Mouse (Mus musculus) gastrocnemius, postnatal 4 days (tissue): ENCODE measurements around the gene Gm20388. TPM values are rescaled to one million over a fixed set of nuclear protein-coding genes. Genes with fewer than 3 reads are reported as not detected.
"Not testable (repeated sequence)": the region's sequence is repeated elsewhere in the genome, so short reads cannot be mapped to it uniquely, and the experiment has no call there.

Experiments
- DNase-seq, 2 experiments: peaks; one replicate each; pipeline ENCODE4 v3.0.0; 2021 to 2022; ENCODE audit warnings: low spot score in 2 of 2, mixed read lengths in 2 of 2
- total RNA-seq, 2 experiments: library from RNA; stranded (reverse); gene quantifications; 2 replicates each; pipeline ENCODE4 v1.2.3; 2021

Gm20388 gene
- total RNA-seq, 2 experiments from 2014 or later = 12.8 to 22.8 TPM

DNA sequence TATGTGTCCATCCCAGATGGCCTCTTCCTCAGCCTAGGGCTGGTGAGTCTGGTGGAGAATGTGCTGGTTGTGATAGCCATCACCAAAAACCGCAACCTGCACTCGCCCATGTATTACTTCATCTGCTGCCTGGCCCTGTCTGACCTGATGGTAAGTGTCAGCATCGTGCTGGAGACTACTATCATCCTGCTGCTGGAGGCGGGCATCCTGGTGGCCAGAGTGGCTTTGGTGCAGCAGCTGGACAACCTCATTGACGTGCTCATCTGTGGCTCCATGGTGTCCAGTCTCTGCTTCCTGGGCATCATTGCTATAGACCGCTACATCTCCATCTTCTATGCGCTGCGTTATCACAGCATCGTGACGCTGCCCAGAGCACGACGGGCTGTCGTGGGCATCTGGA lies 3497.0 kb downstream of the Gm20388 start:
- no peak for DNase-seq

DNA sequence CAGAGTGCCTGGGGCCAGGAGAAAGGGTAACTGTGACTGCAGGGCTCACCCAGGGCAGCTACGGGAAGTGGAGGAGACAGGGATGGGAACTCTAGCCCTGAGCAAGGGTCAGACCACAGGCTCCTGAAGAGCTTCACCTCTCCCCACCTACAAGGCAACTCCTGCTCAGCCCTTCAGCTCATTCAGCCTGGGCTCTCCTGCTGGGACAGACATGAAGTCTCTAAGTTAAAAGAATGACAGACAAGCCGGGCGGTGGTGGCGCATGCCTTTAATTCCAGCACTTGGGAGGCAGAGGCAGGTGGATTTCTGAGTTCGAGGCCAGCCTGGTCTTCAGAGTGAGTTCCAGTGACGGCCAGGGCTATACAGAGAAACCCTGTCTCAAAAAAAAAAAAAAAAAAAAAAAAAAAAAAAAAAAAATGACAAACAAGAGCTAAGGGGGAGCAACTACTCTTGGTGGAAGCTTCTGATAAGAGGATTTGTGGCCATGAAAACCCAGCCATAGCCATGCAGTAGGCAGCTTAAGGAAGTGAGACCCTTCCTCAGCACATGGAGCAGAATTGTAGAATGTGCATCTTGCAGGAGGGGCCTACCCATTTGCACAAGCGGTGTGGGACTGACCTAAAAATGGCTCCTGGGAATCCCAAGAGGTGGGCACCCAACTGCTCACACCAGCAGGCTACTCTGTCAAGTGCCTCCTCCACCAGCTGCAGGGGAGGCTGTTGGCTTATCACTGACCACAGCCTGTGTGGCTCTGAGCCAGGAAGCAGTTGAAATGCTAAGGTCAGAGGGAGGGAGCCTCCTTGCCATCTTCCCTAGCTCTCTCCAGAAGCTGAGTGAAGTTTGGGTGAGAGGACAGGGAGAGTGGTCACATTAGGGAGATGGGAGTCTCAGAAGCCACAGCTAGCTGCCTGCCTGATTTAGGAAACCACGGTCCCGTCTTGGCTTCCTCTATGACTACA lies 3498.2 kb downstream of the Gm20388 start:
- no peak for DNase-seq

DNA sequence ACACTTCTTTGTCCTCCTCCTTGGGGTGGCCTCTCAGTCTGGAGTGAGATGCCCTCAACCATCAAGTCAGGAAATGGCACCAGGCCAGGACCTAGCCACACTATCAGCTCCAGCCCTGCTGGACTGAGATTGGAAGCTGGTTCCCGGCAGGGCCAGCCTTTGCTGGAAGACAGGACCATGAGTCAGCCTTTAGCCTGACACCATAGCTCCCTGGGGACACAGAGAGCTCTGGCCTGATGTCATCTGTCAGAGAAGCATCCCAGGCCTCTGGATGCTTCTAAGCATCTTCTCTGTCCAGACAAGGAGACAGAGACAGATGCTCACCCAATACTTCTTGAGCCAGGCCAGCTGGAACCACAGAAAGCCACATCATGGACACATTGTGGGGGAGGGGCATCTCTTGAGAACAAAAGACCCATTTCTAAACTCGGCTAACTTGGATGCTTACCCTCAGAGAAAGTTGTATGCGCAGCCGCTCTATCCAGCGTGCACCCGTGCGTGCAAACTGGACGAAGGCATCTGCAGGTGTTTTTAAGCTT lies 3499.5 kb downstream of the Gm20388 start:
- DNase-seq = no peak

DNA sequence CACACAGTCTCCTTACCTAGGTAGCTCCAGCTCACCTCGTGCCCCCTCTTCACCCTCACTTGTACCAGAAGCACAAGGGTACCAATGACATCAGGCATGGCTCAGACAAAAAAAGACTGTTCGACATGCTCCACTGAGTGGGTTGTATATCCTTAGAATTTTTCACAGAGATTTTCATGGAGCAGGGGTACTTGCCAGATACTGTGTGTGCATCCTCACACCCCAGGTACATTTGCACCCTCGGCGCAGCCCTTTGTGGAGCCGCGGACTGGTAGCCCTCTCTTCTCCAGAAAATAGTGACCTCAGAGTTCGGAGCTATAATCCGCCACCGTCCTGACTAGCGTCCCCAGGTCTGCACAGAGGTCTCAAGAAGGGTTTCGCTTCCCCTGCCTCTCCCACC lies 3500.1 kb downstream of the Gm20388 start:
- no peak for DNase-seq

DNA sequence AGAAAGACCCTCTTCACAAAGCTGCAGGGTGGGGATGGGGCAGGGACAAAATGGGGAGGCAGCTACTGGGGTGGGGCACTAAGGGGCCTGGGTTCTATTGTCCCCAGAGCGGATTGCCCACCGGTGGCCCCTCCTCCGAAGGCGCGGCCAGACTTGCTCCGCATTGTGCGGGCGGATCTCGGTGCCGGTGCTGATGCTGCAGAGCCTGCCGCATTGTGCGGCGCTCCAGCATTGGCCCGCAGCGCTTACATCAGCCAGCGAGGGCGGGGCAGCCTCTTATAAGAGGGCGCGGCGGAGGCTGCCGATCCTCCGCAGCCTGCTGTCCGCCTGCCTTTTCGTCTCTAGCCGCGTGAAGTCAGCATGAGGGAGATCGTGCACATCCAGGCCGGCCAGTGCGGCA lies 3500.6 kb downstream of the Gm20388 start, which contains the start of gene Tubb3:
Tubb3 (plus strand) TSS at position 179 of the 400 bp plus-strand sequence.
- DNase-seq = no peak

DNA sequence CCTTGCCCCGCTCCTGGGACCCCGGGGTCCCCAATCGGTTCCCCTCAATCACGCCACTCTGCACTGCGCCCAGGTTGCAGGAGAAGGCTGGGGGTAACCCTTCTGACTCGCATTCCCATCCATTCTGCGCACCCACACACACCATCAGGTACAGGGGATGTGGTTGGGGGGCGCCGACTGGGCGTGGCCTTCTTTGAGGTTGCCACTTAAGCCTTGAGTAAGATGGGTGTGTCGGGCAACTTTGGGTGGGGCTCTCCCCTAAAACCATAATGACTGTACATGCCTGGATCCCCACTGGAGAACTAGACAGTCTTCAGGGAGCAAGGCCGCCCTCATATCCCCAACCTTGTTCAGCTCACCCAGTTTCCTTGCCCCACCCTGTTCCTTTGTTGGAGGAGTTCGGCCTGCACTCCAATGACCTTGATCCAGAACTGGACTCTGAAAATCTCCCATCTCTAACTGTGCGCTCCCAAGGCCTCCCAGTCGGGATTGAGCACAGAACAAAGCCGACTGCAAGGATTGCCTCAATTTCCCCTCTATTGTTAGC lies 3501.2 kb downstream of the Gm20388 start:
- DNase-seq = no peak

DNA sequence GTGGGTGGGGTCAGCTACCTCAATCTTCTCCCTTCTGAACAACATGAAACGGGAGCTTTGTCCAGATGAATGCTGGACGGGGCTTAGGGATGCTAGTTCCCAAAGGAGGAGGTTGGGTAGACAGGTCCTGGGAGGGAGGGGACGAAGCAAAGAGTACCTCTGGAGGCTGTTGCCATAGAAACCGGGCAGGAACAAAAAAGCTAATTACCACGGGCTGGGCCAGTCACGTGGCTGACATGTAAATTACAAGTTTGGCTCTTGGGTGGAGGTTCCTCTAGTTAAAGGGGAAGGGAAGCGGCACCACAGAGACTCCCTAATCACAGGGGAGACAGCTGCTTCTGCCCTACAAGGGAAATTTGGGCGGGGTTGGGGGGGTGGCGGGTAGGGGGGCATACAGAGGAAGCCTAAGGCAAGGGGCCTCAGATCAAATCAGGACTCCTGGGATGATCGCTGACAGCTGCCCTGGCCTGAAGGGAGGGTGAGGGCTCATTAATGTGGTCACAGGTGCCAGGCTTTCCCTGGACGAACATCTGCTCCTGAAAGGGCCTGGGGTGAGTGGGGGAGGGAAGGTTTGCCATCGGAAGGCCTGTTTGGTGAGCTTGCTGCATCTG lies 3502.0 kb downstream of the Gm20388 start:
- DNase-seq = no peak

DNA sequence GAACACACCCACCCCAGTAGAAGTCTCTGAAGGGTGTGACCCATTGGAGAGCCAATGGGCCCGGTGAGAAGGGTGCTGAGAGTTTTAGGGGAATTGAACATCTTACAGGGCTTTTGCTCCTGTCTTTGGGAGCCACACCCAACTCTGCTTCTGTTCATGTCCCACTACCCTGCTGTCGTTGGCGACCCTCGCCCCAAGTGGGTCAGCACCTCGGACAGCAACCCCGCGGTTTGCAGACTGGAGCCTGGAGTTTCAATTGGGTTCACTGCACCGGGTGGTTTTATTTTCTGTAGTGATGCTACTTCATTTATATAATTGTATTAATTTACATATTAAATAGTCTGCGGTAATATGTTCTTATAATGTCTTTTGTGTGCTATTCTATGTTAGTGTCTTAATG lies 3503.6 kb downstream of the Gm20388 start:
- no peak for DNase-seq

DNA sequence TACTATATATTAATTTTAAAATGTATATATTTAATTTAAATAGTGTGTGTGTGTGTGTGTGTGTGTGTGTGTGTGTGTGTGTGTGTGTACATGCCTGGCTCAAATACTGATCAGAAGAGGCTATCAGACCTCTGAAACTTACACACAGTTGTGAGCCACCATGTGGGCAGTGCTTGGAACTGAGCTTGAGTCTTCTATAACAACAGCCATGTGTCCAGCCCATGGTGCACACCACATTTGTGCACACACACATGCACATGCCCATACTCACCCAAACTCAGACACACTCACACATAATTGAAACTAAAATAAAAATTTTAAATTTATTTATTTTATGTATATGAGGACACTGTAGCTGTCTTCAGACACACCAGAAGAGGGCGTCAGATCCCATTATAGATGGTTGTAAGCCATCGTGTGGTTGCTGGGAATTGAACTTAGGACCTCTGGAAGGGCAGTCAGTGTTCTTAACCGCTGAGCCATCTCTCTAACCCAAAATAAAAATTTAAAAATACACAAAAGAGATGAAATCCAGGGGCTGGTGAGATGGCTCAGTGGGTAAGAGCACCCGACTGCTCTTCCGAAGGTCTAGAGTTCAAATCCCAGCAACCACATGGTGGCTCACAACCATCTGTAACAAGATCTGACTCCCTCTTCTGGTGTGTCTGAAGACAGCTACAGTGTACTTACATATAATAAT lies 3504.5 kb downstream of the Gm20388 start:
- DNase-seq = not testable (repeated sequence)

DNA sequence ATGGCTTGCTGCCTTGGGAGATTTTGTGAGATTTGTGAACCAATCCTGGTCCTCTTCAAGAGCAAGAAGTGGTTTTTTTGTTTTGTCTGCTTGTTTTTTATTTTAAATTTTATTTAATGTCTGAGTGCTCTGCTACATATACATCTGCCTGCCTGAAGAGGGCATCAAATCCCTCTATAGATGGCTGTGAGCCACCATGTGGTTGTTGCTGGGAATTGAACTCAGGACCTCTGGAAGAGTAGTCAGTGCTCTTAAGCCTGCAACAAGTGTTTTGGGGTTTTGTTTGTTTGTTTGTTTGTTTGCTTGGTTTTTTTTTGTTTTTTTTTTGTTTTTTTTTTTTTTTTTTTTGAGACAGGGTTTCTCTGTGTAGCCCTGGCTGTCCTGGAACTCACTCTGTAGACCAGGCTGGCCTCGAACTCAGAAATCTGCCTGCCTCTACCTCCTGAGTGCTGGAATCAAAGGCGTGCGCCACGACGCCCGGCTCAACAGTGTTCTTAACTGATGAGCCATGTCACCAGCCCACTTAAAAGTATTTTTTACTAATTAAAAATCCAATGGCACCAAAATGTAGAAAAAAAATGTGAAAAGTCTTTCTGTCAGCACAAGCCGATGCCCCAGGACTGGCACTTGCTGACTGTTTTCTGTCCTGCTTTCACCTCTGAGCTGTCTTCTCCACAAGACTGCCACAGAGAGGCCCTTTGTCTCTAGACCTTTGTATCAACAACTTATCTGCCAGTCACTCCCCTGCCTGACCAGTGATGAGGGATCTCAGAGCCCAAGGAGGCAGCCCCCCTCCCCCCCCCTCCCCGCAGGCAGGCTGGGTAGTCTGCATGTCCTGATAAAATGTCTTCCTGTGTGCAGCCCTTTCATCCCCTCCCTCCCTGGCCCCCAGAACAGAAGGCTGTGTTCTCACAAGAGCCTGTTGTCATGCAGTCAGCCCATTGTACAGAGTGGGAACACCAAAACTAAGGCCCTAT lies 3505.6 kb downstream of the Gm20388 start:
- no peak for DNase-seq

DNA sequence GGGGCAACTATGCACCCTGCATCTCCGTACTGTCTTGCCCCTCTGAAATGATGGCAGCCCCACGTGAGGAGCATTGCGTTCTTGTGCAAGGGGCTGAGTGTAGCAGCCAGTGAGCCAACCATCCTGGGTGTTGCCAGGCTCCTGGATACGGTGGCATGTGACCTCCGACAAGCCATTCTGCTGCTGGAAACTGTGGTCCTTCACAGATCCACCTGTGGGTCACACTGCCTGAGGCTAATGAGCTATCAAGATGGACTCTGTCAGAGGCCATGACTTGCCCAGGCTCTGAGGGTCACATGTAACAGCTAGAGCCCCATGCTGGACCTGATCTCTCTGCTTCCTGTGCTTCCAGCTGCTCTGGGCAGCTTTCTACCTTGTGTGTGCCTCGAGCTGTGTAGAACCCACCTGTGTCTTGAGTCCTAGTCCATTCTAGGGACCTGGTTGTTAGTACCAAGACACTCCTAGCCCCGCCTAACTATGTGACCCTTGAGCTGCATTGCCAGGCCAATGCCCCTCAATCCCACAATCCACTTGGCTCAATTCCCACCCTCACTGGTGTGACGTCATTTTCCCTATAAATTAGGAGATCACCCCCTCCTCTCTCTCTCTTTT lies 3506.4 kb downstream of the Gm20388 start:
- DNase-seq = no peak

DNA sequence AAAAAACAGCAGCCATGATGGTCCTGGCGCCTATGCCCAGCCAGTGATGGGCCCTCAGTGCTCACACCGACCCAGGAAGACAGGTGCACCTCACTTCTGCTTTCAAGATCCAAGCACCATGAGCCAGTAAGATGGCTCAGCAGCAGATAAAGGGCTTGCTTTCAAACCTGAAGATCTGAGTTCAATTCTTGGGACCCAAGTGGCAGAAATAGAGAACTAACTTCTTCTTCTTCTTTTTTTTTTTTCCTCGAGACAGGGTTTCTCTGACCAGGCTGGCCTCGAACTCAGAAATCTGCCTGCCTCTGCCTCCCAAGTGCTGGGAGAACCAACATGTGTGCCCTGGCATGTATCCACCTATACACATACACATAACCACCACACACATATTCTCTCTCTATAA lies 3509.1 kb downstream of the Gm20388 start:
- no peak for DNase-seq

DNA sequence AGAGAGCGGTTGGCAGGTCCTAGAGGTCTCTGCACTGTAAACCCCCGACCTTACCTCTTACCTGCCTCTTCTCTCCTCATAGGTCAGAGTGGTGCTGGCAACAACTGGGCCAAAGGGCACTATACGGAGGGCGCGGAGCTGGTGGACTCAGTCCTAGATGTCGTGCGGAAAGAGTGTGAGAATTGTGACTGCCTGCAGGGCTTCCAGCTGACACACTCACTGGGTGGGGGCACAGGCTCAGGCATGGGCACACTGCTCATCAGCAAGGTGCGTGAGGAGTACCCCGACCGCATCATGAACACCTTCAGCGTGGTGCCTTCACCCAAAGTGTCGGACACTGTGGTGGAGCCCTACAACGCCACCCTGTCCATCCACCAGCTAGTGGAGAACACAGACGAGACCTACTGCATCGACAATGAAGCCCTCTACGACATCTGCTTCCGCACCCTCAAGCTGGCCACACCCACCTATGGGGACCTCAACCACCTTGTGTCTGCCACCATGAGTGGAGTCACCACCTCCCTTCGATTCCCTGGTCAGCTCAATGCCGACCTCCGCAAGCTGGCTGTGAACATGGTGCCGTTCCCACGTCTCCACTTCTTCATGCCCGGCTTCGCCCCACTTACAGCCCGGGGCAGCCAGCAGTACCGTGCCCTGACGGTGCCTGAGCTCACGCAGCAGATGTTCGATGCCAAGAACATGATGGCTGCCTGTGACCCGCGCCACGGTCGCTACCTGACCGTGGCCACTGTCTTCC lies 3510.1 kb downstream of the Gm20388 start:
- DNase-seq = no peak

DNA sequence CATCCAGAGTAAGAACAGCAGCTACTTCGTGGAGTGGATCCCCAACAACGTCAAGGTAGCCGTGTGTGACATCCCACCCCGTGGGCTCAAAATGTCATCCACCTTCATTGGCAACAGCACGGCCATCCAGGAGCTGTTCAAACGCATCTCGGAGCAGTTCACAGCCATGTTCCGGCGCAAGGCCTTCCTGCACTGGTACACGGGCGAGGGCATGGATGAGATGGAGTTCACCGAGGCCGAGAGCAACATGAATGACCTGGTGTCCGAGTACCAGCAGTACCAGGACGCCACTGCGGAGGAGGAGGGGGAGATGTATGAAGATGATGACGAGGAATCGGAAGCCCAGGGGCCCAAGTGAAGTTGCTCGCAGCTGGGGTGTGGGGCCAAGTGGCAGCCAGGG lies 3510.7 kb downstream of the Gm20388 start:
- DNase-seq = no peak

DNA sequence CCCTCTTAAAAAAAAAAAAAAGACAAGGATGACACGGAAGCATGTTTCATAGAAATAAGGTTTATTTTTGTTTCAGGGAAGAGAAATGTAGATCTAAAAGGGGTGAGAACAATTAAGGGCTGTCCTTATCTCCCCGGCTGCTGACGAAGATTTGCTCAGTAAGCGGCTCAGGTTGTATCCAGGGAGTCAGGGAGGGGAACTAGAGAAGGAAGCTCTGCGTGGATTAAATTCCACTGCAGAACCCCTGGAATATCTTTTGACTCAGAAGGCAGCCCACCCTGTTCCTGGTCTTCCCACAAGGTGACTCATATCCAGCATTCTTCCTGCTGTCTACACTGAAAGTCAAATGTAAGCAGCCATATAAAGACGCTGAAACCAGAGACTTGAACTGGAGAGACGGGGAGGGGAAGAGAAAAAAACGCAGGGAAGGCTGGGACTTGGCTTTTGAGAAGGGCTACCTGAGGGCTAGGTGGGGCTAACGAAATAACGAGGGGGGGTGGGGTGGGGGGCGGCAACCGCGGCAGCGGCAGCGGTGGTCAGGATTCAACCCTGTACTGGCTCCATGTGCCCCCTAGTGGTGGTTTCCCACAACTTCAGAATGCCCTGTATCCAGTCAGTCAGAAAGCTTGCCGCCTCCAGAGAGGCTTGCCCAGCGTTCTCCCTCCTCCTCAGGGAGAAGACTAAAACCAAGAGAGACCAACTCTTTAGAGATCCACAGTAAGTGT lies 3511.6 kb downstream of the Gm20388 start:
- peak in 1 of 2 experiments; percentile 63 for DNase-seq

DNA sequence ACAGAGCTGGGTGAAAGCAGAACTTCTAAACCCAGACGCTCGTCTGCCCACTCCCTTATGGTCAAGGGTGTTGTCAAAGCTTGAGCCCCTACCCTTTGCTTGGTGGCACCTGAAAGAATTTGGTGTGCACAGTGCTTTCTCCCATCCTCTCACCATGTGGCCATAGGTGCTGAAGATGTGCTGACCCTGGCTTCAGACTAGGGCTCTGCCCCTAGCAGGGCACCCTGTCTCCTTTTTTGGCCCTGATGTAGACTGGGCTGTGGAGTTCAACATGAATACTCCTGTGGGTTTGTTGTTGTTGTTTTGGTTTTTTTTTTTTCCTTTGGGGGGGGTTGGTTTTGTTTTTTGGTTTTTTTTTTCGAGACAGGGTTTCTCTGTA lies 3512.1 kb downstream of the Gm20388 start:
- DNase-seq = no peak

DNA sequence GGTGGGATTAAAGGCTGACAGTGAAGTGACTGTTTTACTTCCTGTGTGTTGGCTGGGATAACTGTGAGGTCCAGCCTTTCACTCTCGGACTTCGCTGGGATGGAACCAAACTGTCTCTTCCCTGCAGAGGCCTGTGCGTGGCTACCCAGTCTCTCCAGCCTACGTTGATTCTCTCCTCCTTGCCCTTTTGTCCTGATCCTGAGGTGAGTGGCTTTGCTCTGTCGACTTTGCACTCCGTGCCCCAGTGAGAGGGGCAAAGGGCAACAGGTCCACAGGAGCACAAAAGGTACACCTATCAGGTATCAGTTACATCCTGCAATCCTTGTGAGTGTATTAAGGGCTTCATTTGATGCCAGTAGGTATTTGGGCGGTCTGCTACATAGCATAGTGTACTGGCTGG lies 3512.8 kb downstream of the Gm20388 start, which contains the start of gene Def8:
Def8 (plus strand) TSS at position 87 of the 400 bp plus-strand sequence.
- no peak for DNase-seq
